Mouse (Mus musculus) right cerebral cortex, adult 2 months (tissue): ENCODE data around the gene Aptx.

Experiments
- DNase-seq, 2 experiments: peaks; one replicate each; pipeline ENCODE4 v3.0.0; 2021 to 2022; ENCODE audit warnings: low spot score in 2 of 2

The Aptx gene

DNA sequence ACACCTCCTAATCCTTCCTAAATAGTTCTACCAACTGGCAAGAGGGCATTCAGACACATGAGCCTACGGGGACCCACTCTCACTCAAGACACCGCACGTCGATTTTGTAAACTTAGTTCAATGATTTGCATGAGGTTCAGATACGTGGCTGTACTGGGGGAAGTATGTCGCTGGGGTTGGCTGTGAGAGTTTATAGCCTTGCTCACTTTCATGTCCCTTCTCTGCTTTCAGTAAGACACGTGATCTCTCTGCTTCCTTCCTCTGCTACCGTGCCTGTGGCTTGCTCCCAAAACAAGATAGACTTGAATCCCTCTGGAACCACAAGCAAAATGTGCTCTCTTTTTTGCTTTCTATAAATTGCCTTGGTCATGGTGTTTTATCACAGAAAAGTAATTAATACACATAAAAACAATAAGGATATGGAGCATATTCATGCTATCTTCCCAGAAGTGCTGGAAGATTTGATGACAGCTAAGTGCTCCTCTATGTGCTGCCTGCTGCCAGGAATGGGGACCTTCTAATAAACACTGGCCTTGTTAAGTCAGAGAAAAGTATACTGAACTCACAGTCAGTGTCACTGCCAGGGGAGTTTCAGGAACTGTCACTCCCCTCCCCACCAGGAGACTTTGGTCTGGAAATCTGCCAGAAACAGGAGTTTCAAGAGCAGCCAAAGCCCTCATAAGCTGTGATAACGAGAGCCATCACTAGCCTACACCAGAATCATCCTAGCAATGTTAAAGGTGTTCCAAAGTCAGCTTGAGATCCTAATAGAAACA, 36.6 kb downstream of the Aptx start:
- DNase-seq = peak in 1 of 2 experiments; percentile 0

DNA sequence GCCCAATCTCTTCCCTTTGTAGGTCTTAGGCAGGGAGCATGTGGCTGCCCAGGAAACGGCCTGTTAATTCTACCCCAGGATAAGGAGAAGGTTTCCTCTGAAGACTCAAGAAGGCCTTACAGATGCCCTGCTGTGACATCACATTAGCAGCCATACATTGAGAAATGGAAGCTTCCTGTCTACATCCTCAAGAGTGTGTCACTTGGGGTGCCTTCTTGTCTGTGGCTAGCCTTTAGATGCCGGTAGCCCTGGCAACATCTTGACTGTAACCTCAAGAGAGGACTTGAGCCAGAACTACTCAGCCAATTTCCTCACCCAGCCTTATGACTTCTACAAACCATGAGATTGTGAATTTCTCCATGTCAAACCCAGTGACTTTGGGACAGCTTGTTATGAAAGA, 51.9 kb downstream of the Aptx start:
- no peak for DNase-seq

- DNase-seq = peak; percentile 9 to 12
Observed at GRCm38 (mm10) chr4:40649111-40649510, 53.9 kb downstream of the Aptx start.

DNA sequence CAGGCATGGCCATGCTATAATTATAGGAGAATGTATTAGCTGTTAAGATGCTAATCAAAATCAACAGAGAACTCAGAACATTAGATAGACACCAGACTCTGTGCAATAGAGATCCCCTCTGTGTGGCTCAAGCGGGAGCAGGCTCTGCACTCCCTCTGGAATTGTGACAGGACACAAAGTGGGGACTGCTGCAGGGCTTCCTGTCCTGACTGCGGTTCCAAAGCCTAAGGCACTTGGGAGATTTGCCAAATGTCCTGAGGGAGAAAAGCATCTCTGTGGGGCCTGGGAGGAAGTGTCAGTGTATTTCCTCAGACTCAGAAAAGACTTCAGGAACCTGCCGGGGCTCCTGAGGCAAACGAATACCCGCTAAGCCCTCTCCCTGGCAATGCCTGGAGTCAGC, 59.4 kb downstream of the Aptx start:
- DNase-seq = no peak

- no peak for DNase-seq
Observed at GRCm38 (mm10) chr4:40640991-40641390, 62.0 kb downstream of the Aptx start.
